Mouse (Mus musculus): ENCODE data around the gene Dgcr2.

GRCm38 (mm10) chr16:17797812-17798311, 100.5 kb downstream of the Dgcr2 start:
- TF ChIP-seq CTCF (IDR thresholded peaks at IDR 0.05; ENCODE audit: extremely low read depth, insufficient read length, insufficient replicate concordance, low read depth, low read length) (no peak), POLR2A (IDR thresholded peaks at IDR 0.05; ENCODE audit: low read depth, low read length) (no peak)

All from small intestine, adult 2 months (tissue).